Mouse (Mus musculus) gastrocnemius, adult 2 months (tissue): Measurements from ENCODE around the gene Dpep1. TPM values are rescaled to one million over a fixed set of nuclear protein-coding genes. Genes with fewer than 3 reads are reported as not detected.

ENCODE experiments used
- DNase-seq: peaks from one replicate; pipeline ENCODE4 v3.0.0; 2022
- H3K27ac ChIP-seq: fragments of 200-600 bp; 2 replicates; pipeline ENCODE4 v1.8.1; 2022; ENCODE audit warnings: mild to moderate bottlenecking
- H3K4me3 ChIP-seq: fragments of 200-600 bp; 2 replicates; pipeline ENCODE4 v1.8.1; 2022; ENCODE audit warnings: mild to moderate bottlenecking, moderate library complexity
- CTCF ChIP-seq: fragments of 200-600 bp; IDR thresholded peaks from 2 replicates; pipeline ENCODE4 v1.8.1; 2022; ENCODE audit warnings: antibody characterized with exemption, mild to moderate bottlenecking, moderate library complexity
- intact Hi-C: fragments of 180-260 bp; cut with DNase I; formaldehyde crosslinking; loops from one replicate; pipeline ENCODE4 v1.15.1; 2025
- total RNA-seq, 2 experiments: library from RNA; stranded (reverse); gene quantifications; 2 replicates each; pipeline ENCODE4 v1.2.3; 2021

Dpep1 gene
- total RNA-seq, 2 experiments from 2014 or later = 13.6 to 16.7 TPM

DNA sequence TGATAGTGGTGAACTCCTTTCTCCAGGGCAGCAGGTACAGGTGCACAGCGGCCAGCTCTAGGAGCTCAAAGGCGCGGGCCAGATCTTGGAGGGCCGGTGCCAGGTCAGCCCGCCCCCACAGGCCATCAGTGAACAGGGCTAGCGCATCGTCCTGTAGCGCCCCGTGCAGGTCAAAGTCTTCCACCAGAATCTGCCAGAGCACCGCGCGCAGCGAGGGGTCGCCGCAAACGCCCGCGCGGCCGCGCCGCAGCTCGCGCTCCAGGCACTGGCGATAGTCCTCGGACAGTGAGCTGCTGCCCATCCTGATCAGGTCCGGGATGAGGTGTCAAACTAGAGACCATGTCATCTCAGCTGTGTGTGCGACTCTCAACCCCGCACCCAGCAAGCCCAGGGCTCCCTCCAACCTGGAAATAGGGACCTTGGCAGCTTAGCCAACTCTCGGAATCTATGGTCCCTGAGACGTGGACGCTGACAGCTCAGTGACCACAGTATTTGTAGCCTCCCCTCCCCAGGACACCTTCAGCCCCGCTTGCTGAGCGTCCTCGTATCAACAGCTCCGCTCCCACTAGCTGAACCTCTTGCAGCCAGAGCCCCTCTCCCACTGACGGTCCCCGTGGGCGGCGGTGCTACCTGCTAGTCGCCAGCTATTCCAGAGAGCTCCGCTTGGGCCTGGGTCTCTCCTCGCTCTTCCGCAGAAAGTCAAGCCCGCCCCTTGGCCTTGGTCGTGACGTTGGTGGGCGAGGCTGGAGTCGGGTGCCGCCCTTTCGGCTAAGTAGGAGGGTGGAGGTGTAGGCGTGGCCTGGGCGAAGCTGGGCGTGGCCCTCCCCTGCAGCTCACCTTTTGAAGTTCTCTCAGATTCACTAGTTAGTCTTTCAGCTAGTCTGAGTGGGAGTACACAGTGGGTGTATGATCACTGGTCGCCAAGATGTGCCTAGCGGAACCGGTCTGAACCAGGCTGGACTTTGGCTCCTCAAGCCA lies 49.8 kb downstream of the Dpep1 start, which contains the start of gene Spata2l:
Gene Spata2l (minus strand): TSS at position 714 of the 978 bp plus-strand sequence.
- peak within 1 kb of the TSS; percentile 76 for H3K4me3 ChIP-seq
- intact Hi-C loops = no loop called here
- peak; percentile 91 for DNase-seq
- peak; percentile 52 for TF ChIP-seq CTCF
- peak within 1 kb of the TSS; percentile 86 for H3K27ac ChIP-seq

DNA sequence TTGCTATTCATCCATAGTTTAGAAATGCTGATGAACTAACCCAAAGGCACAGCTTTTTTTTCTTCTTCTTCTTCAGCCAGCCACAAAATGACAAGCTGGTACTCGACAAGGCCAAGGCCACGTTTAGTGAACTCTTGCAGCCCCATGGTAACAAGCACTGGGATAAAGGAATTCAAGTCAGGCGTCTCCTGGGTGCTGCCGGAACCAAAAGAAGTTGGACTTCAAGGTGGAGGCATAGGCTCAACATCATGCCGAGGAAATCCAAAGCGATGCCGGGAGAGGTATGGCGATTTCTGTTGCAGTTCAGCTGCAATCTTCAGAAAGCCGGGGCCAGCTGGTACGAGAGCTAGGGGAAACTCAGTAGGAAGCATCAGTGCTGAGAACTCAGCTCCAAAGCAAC lies 53.4 kb downstream of the Dpep1 start:
- no peak for TF ChIP-seq CTCF
- intact Hi-C loops = no loop called here
- Histone ChIP-seq H3K27ac (no peak overlapping the region), H3K4me3 (no peak overlapping the region)
- no peak for DNase-seq

DNA sequence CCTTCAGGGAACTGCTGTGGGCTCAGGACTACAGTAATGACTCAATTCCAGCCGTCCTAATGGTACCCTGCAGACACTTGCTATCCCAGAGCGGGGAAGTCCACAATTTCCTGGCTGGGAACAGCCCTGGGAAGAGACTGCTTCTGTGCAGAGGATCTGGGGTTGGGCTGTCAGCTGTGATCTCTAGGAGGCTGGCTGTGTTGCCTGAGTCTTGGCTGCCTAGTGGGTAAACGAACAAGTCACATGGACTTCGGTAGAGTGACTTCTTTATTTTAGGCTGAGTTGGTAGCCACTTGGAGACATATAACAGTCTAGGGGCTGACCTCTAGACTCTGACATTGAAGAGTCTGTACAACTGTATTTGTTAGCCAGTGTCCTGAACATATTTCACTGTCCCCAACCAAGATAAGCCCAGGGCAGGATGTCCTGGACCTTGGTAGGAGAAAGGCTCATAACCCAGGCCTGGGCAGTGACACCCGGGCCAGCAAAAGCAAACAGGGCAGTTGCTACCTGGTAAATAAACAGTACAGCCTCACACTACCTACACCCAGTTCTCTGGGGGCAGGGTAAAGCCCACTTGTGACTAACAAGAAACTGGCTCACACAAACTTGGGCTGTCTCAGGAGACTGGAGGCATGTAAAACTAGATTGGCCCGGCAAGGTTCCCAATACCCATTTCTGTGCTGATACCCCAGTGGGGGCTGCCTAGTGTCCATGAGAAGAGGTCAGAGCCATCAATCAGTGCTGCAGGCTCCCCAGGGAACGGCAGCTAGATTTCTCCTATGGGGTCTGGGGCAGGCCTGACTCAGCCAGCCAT lies 56.3 kb downstream of the Dpep1 start:
- Histone ChIP-seq H3K27ac (no peak overlapping the region), H3K4me3 (no peak overlapping the region)
- no peak for DNase-seq
- intact Hi-C loops = no loop called here
- no peak for TF ChIP-seq CTCF

DNA sequence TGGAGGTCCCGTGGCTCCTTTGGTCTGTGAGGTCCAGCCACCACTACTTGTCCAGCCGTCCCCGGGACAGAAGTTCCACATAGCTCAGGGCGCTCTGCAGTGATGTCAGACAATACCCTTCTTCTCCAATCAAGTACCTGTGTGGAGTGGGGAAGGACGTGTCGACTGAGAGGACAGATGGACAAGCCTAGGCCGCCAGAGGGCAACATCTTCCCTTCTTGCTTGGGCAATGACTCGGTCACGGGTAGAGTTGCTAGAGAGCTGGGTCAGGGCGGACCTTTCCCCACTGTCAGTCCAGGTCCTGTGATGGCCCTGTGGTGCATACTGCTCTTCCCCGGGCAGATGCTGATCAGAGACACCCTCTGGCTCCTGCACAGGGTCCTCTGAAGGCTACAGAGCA lies 57.0 kb downstream of the Dpep1 start:
- TF ChIP-seq CTCF = no peak
- H3K4me3 ChIP-seq = no peak overlapping the region
- intact Hi-C loops = no loop called here
- no peak overlapping the region for H3K27ac ChIP-seq
- DNase-seq = no peak

GRCm38 (mm10) chr8:123244382-123244781 lies 58.3 kb downstream of the Dpep1 start:
- Histone ChIP-seq H3K27ac (no peak overlapping the region), H3K4me3 (no peak overlapping the region)
- TF ChIP-seq CTCF = no peak
- intact Hi-C loops = no loop called here
- DNase-seq = no peak

GRCm38 (mm10) chr8:123245543-123245942 lies 59.5 kb downstream of the Dpep1 start:
- Histone ChIP-seq H3K4me3 (no peak overlapping the region), H3K27ac (no peak overlapping the region)
- intact Hi-C loops = no loop called here
- no peak for TF ChIP-seq CTCF
- no peak for DNase-seq

- intact Hi-C loops = no loop called here
- TF ChIP-seq CTCF = no peak
- no peak for DNase-seq
- Histone ChIP-seq H3K27ac (no peak overlapping the region), H3K4me3 (no peak overlapping the region)
Measured at GRCm38 (mm10) chr8:123247748-123248147, 61.7 kb downstream of the Dpep1 start.

GRCm38 (mm10) chr8:123248596-123248995 lies 62.6 kb downstream of the Dpep1 start:
- DNase-seq = peak; percentile 38
- Histone ChIP-seq H3K4me3 (no peak overlapping the region), H3K27ac (no peak overlapping the region)
- intact Hi-C loops = no loop called here
- no peak for TF ChIP-seq CTCF

GRCm38 (mm10) chr8:123250940-123251339 lies 64.9 kb downstream of the Dpep1 start:
- TF ChIP-seq CTCF = no peak
- DNase-seq = no peak
- intact Hi-C loops = no loop called here
- H3K4me3 ChIP-seq = no peak overlapping the region
- no peak overlapping the region for H3K27ac ChIP-seq

Other genes with a start within 250 kb of the Dpep1 start
- 10 to 100 TPM; 60.3 to 62.1 TPM for gene Ankrd11, start 144.0 kb upstream of the Dpep1 start, total RNA-seq
- gene Spg7, start 123.3 kb upstream of the Dpep1 start, total RNA-seq = 10 to 100 TPM; 67.4 to 74.9 TPM
- 100 to 1,000 TPM; 389 to 466 TPM for gene Rpl13, start 83.9 kb upstream of the Dpep1 start, total RNA-seq
- under 1 TPM; 0.13 to 0.20 TPM for gene Cpne7, start 68.9 kb upstream of the Dpep1 start, total RNA-seq
- gene Sult5a1, start 27.9 kb upstream of the Dpep1 start, total RNA-seq = 1 to 10 TPM; 2.1 to 2.5 TPM
- gene Chmp1a, start 26.5 kb downstream of the Dpep1 start, total RNA-seq = 10 to 100 TPM; 42.6 to 43.8 TPM
- 1 to 10 TPM; 1.2 to 1.8 TPM for gene Spata33, start 26.6 kb downstream of the Dpep1 start, total RNA-seq
- gene Cdk10, start 38.6 kb downstream of the Dpep1 start, total RNA-seq = 10 to 100 TPM; 13.0 to 15.2 TPM
- 1 to 10 TPM; 1.5 to 2.3 TPM for gene Spata2l, start 50.0 kb downstream of the Dpep1 start, total RNA-seq
- 1 to 10 TPM; 5.2 to 8.1 TPM for gene Zfp276, start 68.0 kb downstream of the Dpep1 start, total RNA-seq
- gene Vps9d1, start 68.1 kb downstream of the Dpep1 start, total RNA-seq = 10 to 100 TPM; 17.7 to 18.3 TPM
- gene Fanca, start 132.3 kb downstream of the Dpep1 start, total RNA-seq = not detected
- gene Spire2, start 146.5 kb downstream of the Dpep1 start, total RNA-seq = not detected
- 100 to 1,000 TPM; 134 to 140 TPM for gene Tcf25, start 187.5 kb downstream of the Dpep1 start, total RNA-seq
- gene Mc1r, start 220.9 kb downstream of the Dpep1 start, total RNA-seq = not detected
- not detected for gene Tubb3, start 225.2 kb downstream of the Dpep1 start, total RNA-seq
- gene Def8, start 237.3 kb downstream of the Dpep1 start, total RNA-seq = 10 to 100 TPM; 38.5 to 39.1 TPM